Mouse (Mus musculus) gastrocnemius, postnatal 25 days (tissue): Measurements from ENCODE around the gene Pagr1a. TPM values are rescaled to one million over a fixed set of nuclear protein-coding genes. Genes with fewer than 3 reads are reported as not detected.

Experiments used
- DNase-seq: peaks from one replicate; pipeline ENCODE4 v3.0.0; 2022
- total RNA-seq, 2 experiments: library from RNA; stranded (reverse); gene quantifications; 1 replicate in 1 of 2; 2 replicates in 1 of 2; pipeline ENCODE4 v1.2.3; 2021

Pagr1a gene
- total RNA-seq, 2 experiments from 2014 or later = 2.4 to 8.7 TPM

GRCm38 (mm10) chr7:127021563-127022527 lies 4.7 kb upstream of the Pagr1a start:
- no peak for DNase-seq

- peak; percentile 66 for DNase-seq
Observed at GRCm38 (mm10) chr7:127020901-127021562, 3.9 kb upstream of the Pagr1a start, which contains the start of the genes Gm42742 and Prrt2. Gene Gm42742 (minus strand): TSS chr7:127021097. Gene Prrt2 (minus strand): TSS chr7:127021211.

- no peak for DNase-seq
Observed at GRCm38 (mm10) chr7:127020491-127020890, 3.3 kb upstream of the Pagr1a start.

- no peak for DNase-seq
Observed at GRCm38 (mm10) chr7:127020031-127020430, 2.9 kb upstream of the Pagr1a start.

- no peak for DNase-seq
Observed at GRCm38 (mm10) chr7:127019306-127019960, 2.3 kb upstream of the Pagr1a start.

GRCm38 (mm10) chr7:127018416-127019305 lies 1.5 kb upstream of the Pagr1a start:
- no peak for DNase-seq

GRCm38 (mm10) chr7:127017950-127018345 lies 796 bp upstream of the Pagr1a start:
- no peak for DNase-seq

GRCm38 (mm10) chr7:127016486-127016938 lies 640 bp downstream of the Pagr1a start:
- peak; percentile 60 for DNase-seq

GRCm38 (mm10) chr7:127016481-127016485 lies 869 bp downstream of the Pagr1a start, which contains the start of gene Pagr1b:
Gene Pagr1b (minus strand): TSS chr7:127016484.
- DNase-seq = no peak

GRCm38 (mm10) chr7:127016081-127016480 lies 1.1 kb downstream of the Pagr1a start:
- DNase-seq = no peak

- no peak for DNase-seq
Observed at GRCm38 (mm10) chr7:127014993-127015392, 2.2 kb downstream of the Pagr1a start.

- peak; percentile 72 for DNase-seq
Observed at GRCm38 (mm10) chr7:127014320-127014719, 2.8 kb downstream of the Pagr1a start, which contains the start of gene Mvp. Gene Mvp (minus strand): TSS chr7:127014621.

GRCm38 (mm10) chr7:127013385-127013784 lies 3.8 kb downstream of the Pagr1a start:
- no peak for DNase-seq

GRCm38 (mm10) chr7:127012845-127013244 lies 4.3 kb downstream of the Pagr1a start:
- no peak for DNase-seq

GRCm38 (mm10) chr7:127012374-127012773 lies 4.8 kb downstream of the Pagr1a start:
- no peak for DNase-seq

- DNase-seq = no peak
Observed at GRCm38 (mm10) chr7:127011717-127012116, 5.4 kb downstream of the Pagr1a start.

GRCm38 (mm10) chr7:127011051-127011450 lies 6.1 kb downstream of the Pagr1a start:
- DNase-seq = no peak

GRCm38 (mm10) chr7:127009307-127010085 lies 7.7 kb downstream of the Pagr1a start:
- no peak for DNase-seq

GRCm38 (mm10) chr7:127008239-127009019 lies 8.7 kb downstream of the Pagr1a start:
- peak; percentile 79 for DNase-seq

- DNase-seq = no peak
Observed at GRCm38 (mm10) chr7:127007313-127008024, 9.7 kb downstream of the Pagr1a start.
